Mouse (Mus musculus) neural tube, embryonic 11.5 days (tissue): ENCODE results near the gene Spc24. TPM values are rescaled to one million over a fixed set of nuclear protein-coding genes. Genes with fewer than 3 reads are reported as not detected.
A peak's percentile ranks its signal among the peaks of the same experiment; 100 is the strongest.

Experiments used
- ATAC-seq: fragments of 200-750 bp; cut with Nextera tagmentation; 2 replicates; pipeline ENCODE4 v1.8.0; 2017; ENCODE audit warnings: moderate number of reproducible peaks, mild to moderate bottlenecking, moderate TSS enrichment, moderate library complexity; ENCODE audit not compliant: insufficient read depth, low FRiP score, low TSS enrichment
- DNase-seq: peaks from one replicate; pipeline ENCODE4 v3.0.0-alpha.2; 2015; ENCODE audit warnings: low spot score
- H3K27ac ChIP-seq: fragments of 300-500 bp; sonication (generic); 2 replicates; pipeline ENCODE4 v1.5.1; 2014; ENCODE audit warnings: low read depth, mild to moderate bottlenecking, low read length
- H3K27me3 ChIP-seq: fragments of 300-500 bp; sonication (generic); 2 replicates; pipeline ENCODE4 v1.6.1; 2014; ENCODE audit warnings: mild to moderate bottlenecking, low read length, mixed read lengths; ENCODE audit not compliant: control insufficient read depth, insufficient read depth
- H3K36me3 ChIP-seq: fragments of 300-500 bp; sonication (generic); 2 replicates; pipeline ENCODE4 v1.6.1; 2014; ENCODE audit warnings: mild to moderate bottlenecking, low read length, moderate library complexity, mixed read lengths; ENCODE audit not compliant: control insufficient read depth, insufficient read depth
- H3K4me1 ChIP-seq: fragments of 300-500 bp; sonication (generic); 2 replicates; pipeline ENCODE4 v1.6.1; 2014; ENCODE audit warnings: low read length, mixed read lengths; ENCODE audit not compliant: control insufficient read depth, insufficient read depth
- H3K4me2 ChIP-seq: fragments of 300-500 bp; sonication (generic); 2 replicates; pipeline ENCODE4 v1.6.1; 2014; ENCODE audit warnings: low read depth, mild to moderate bottlenecking, moderate library complexity
- H3K4me3 ChIP-seq: fragments of 300-500 bp; sonication (generic); 2 replicates; pipeline ENCODE4 v1.5.1; 2014; ENCODE audit warnings: low read depth, low read length
- H3K9ac ChIP-seq: fragments of 300-500 bp; sonication (generic); 2 replicates; pipeline ENCODE4 v1.6.1; 2014; ENCODE audit warnings: mild to moderate bottlenecking, low read length
- H3K9me3 ChIP-seq: fragments of 300-500 bp; sonication (generic); 2 replicates; pipeline ENCODE4 v1.6.1; 2016; ENCODE audit warnings: low read length; ENCODE audit not compliant: control insufficient read depth
- WGBS: fragments of 180-500 bp; shearing (Covaris S2); extraction: QIAGEN DNeasy Blood & Tissue Kit; methylation state at CpG from one replicate; pipeline ENCODE4 v1.1.7; 2014; 5-methylcytosine and 5-hydroxymethylcytosine counted together
- polyA plus RNA-seq: library from polyadenylated mRNA; unstranded; fragments of >200 nt; fragmentation: Nextera tagmentation; extraction: Ambion mirVana; gene quantifications from 2 replicates; pipeline ENCODE4 v1.2.1, GENCODE M21; 2014

Spc24 gene
- polyA plus RNA-seq, 1 experiment from 2014 or later: 117 TPM

GRCm38 (mm10) chr9:21759718-21760117 is 385 bp downstream of the Spc24 start:
- ATAC-seq (peak; percentile 25), DNase-seq (no peak)
- Histone ChIP-seq H3K4me3 (peak overlapping the region; percentile 63), H3K4me2 (peak overlapping the region; percentile 80), H3K9ac (peak overlapping the region; percentile 82), H3K36me3 (peaks cover 5% of the 10 kb centered on the region; the same call in 1 of the 2 replicates), H3K9me3 (no peaks in the 10 kb centered on the region), H3K27ac (no peak overlapping the region), H3K27me3 (no peaks in the 10 kb centered on the region), H3K4me1 (0 out of 2 replicates have a peak, but pooled peaks cover 6% of the 10 kb centered on the region)
- under 1% methylated on average over 20 of the region's 20 CpGs for WGBS

- ATAC-seq (no peak), DNase-seq (no peak)
- H3K27me3 ChIP-seq: no peaks in the 10 kb centered on the region
- WGBS: 62% methylated on average over 14 of the region's 14 CpGs
- 0 out of 2 replicates have a peak, but pooled peaks cover 6% of the 10 kb centered on the region for H3K4me1 ChIP-seq
- H3K4me3 ChIP-seq: peak overlapping the region; percentile 63
- peak overlapping the region; percentile 80 for H3K4me2 ChIP-seq
- H3K36me3 ChIP-seq: peaks cover 5% of the 10 kb centered on the region
- peak overlapping the region; percentile 82 for H3K9ac ChIP-seq
- no peaks in the 10 kb centered on the region for H3K9me3 ChIP-seq
- no peak overlapping the region for H3K27ac ChIP-seq
Measured at GRCm38 (mm10) chr9:21758576-21759529, 1.2 kb downstream of the Spc24 start.

DNA sequence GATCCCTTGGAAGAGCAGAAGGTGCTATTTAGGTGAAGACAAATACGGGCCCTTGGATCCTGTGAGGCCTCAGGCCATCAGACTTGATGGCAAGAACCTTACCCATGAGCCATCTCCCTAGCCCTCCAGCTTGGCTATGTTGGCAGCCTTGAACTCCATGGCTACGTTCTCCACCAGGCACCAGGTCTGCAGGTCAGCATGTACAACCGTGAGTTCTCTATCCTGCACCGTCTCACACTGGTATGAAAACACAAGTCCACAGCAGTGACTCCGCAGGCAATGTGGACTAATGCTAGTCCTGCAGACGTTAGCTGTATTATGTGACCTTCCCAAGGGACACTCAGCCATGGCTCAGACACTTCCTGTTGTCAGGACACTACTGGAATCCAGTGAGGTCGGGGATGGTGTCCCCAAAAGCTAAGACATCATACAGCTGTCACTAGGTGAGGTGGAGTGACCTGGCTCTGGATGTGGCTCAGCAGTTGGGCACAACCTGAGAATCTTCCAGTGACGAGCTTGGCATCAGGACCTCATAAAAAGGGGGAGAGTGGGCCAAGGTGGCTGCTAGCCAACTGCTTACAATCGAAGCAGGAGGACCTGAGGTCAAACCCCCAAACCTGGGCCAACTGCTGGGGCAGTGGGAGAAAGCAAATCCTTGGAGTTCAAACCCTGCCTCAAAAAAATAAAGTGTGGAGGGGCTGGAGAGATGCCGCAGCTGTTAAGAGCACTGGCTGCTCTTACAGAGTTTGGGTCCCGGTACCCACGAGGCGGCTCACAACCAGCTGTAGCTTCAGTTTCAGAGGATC is 5.4 kb downstream of the Spc24 start:
- no peaks in the 10 kb centered on the region for H3K9me3 ChIP-seq
- no peak for DNase-seq
- no peak overlapping the region for H3K4me3 ChIP-seq
- H3K9ac ChIP-seq: no peak overlapping the region
- H3K4me2 ChIP-seq: no peak overlapping the region
- no peak overlapping the region for H3K27ac ChIP-seq
- 74% methylated on average over 13 of the region's 13 CpGs for WGBS
- H3K36me3 ChIP-seq: peaks cover 8% of the 10 kb centered on the region
- H3K27me3 ChIP-seq: no peaks in the 10 kb centered on the region
- 0 out of 2 replicates have a peak, but pooled peaks cover 6% of the 10 kb centered on the region for H3K4me1 ChIP-seq
- ATAC-seq: no peak

DNA sequence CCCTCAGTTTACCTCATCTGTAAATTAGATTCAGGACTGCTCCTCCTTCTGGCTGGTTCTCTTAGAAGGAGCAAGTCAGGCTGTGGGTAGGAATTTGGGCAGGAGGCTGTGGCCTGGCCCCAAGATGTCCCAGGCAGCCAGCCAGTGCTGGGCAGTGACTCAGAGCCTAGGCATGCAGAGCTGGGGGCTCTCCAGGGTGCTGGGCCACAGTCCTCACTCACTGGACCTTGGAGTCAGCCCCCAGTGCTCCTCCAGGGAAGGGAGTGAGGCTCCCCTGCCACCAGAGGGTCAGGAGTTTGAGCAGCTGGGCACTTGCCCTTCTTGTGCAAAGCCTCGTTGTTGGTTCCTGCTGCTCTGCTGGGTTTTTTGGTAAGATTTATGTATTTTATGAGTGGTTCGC is 6.1 kb downstream of the Spc24 start:
- Histone ChIP-seq H3K9me3 (no peaks in the 10 kb centered on the region), H3K4me2 (no peak overlapping the region), H3K4me3 (no peak overlapping the region), H3K27me3 (no peaks in the 10 kb centered on the region), H3K4me1 (0 out of 2 replicates have a peak, but pooled peaks cover 3% of the 10 kb centered on the region), H3K9ac (no peak overlapping the region), H3K27ac (no peak overlapping the region), H3K36me3 (peaks cover 8% of the 10 kb centered on the region)
- DNase-seq (no peak), ATAC-seq (no peak)
- WGBS: 88% methylated on average over 2 of the region's 2 CpGs

- Histone ChIP-seq H3K27ac (no peak overlapping the region), H3K4me1 (no peaks in the 10 kb centered on the region), H3K4me3 (no peak overlapping the region), H3K4me2 (no peak overlapping the region), H3K36me3 (peaks cover 14% of the 10 kb centered on the region), H3K9me3 (no peaks in the 10 kb centered on the region), H3K9ac (no peak overlapping the region), H3K27me3 (no peaks in the 10 kb centered on the region)
- WGBS: 69% methylated on average over 10 of the region's 10 CpGs
- ATAC-seq (no peak), DNase-seq (no peak)
Measured at GRCm38 (mm10) chr9:21752252-21752792, 7.8 kb downstream of the Spc24 start.

DNA sequence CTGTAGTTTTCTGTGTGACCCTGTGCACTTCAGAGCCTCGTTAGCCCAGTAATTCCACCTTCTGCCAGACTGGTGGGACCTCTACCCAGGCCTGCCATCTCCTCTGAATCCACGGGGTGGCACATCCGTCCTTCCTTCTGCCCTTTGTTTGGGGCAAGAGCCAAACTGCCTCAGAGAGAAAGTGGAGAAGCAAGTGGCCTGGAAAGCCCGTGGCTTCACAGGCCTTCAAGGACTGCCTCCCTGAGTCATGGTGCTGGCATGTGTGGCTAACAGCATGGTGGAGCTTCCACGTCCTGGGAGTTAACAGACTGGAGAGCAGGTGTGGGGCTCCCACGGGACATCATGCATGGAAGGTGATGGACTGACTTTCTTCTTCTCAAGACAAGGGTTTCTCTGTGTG is 8.8 kb downstream of the Spc24 start:
- Histone ChIP-seq H3K36me3 (peaks cover 16% of the 10 kb centered on the region), H3K27me3 (no peaks in the 10 kb centered on the region), H3K9me3 (no peaks in the 10 kb centered on the region), H3K9ac (no peak overlapping the region), H3K4me2 (no peak overlapping the region), H3K4me3 (no peak overlapping the region), H3K27ac (no peak overlapping the region), H3K4me1 (no peaks in the 10 kb centered on the region)
- 73% methylated on average over 6 of the region's 6 CpGs for WGBS
- ATAC-seq (no peak), DNase-seq (no peak)

DNA sequence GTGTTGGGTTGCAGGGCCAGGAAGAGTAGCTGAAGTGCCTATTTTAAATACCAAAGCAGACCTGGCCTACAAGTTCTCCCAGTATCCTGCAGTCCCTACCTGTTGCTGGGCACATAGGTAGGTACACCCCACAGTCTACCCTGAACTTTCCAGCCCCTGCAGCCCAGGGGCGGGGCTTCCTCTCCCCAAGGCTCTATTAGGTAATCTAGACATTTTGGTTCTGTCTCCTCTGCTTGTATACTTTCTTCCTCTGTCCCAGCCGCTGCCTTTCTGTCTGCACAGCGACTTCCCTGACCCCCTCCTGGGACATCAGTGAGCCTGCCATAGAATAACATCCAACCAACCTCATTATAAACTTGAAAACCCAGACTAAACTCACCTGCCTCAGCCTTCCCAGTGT is 9.7 kb downstream of the Spc24 start:
- Histone ChIP-seq H3K4me1 (no peaks in the 10 kb centered on the region), H3K9me3 (no peaks in the 10 kb centered on the region), H3K4me3 (no peak overlapping the region), H3K4me2 (no peak overlapping the region), H3K36me3 (peaks cover 21% of the 10 kb centered on the region), H3K27me3 (no peaks in the 10 kb centered on the region), H3K9ac (no peak overlapping the region), H3K27ac (no peak overlapping the region)
- ATAC-seq (no peak), DNase-seq (no peak)
- 68% methylated on average over 3 of the region's 3 CpGs for WGBS

DNA sequence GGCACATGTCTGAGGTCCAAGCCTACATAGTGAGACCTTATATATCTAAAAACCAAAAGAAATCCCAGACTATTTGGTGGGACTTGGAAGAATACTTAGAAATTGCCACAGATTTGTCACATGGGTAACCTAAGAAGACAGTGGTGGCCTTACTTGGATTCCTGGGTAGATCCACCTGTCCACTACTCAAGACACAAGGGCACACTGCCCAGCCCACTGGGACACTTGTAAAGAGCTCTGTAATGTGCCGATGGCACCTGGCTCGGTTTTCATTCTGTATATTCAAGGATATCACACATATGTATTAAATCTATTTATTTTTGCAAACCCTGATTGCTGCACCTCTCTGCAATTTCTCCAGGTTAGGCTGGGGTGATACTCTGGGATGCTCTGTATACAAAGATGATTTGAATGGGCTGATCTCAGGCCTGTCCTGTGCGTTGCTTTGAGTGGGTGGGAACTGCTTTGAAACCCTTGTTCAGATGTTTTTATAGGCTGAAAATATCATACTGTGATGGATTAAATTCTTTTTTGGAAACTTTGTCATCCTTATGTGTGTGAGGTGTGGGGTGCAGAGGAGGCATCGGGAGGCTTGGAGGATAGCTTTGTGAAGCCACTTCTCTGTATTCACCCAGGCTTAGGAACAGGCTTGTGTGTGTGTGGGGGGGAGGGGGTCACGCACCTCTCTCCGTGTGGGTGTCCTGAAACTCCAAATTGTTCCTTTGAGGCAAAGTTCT is 10.6 kb downstream of the Spc24 start:
- 93% methylated on average over 6 of the region's 6 CpGs for WGBS
- no peak overlapping the region for H3K4me2 ChIP-seq
- H3K9ac ChIP-seq: no peak overlapping the region
- peaks cover 21% of the 10 kb centered on the region for H3K36me3 ChIP-seq
- H3K9me3 ChIP-seq: no peaks in the 10 kb centered on the region
- DNase-seq (no peak), ATAC-seq (no peak)
- H3K4me1 ChIP-seq: no peaks in the 10 kb centered on the region
- no peaks in the 10 kb centered on the region for H3K27me3 ChIP-seq
- no peak overlapping the region for H3K27ac ChIP-seq
- H3K4me3 ChIP-seq: no peak overlapping the region
